Mouse (Mus musculus): Measurements from ENCODE around the gene Dmgdh. TPM values are rescaled to one million over a fixed set of nuclear protein-coding genes. Genes with fewer than 3 reads are reported as not detected.

Gene Dmgdh
- total RNA-seq, 2 experiments from 2014 or later, result not detected

- DNase-seq, result no peak
- intact Hi-C loops (cut with DNase I), result no loop called here
These were observed 96.9 kb downstream of the Dmgdh start for GRCm38 (mm10) chr13:93771031-93771587.

GRCm38 (mm10) chr13:93771588-93772278 lies 97.5 kb downstream of the Dmgdh start, which contains the start of gene Arsb:
Arsb (plus strand) TSS chr13:93771630.
- intact Hi-C loops (cut with DNase I), result no loop called here
- peak; percentile 89 to 91 for DNase-seq

GRCm38 (mm10) chr13:93772279-93772636 lies 98.0 kb downstream of the Dmgdh start:
- intact Hi-C loops (cut with DNase I), result no loop called here
- no peak for DNase-seq

- intact Hi-C loops (cut with DNase I), result no loop called here
- DNase-seq, result no peak
These were observed 98.6 kb downstream of the Dmgdh start for GRCm38 (mm10) chr13:93772861-93773260.

GRCm38 (mm10) chr13:93773704-93774315 lies 99.6 kb downstream of the Dmgdh start:
- intact Hi-C loops (cut with DNase I), result no loop called here
- DNase-seq, result no peak

GRCm38 (mm10) chr13:93782823-93783222 lies 108.6 kb downstream of the Dmgdh start:
- intact Hi-C loops (cut with DNase I), result no loop called here
- DNase-seq, result no peak

GRCm38 (mm10) chr13:93785329-93785728 lies 111.1 kb downstream of the Dmgdh start:
- DNase-seq, result no peak
- intact Hi-C loops (cut with DNase I), result no loop called here

- intact Hi-C loops (cut with DNase I), result no loop called here
- no peak for DNase-seq
These were observed 111.8 kb downstream of the Dmgdh start for GRCm38 (mm10) chr13:93786051-93786450.

GRCm38 (mm10) chr13:93787647-93788046 lies 113.4 kb downstream of the Dmgdh start:
- peak; percentile 10 to 19 for DNase-seq
- intact Hi-C loops (cut with DNase I), result no loop called here

- DNase-seq, result peak; percentile 13 to 62
- intact Hi-C loops (cut with DNase I), result loop anchor here (1.0 to 10.0 kb wide), 5 partner anchors 44 to 1152 kb away; partner anchors contain the start of gene Lhfpl2
These were observed 118.9 kb downstream of the Dmgdh start for GRCm38 (mm10) chr13:93792945-93793642.

- DNase-seq, result no peak
- intact Hi-C loops (cut with DNase I), result loop anchor here (1.0 to 10.0 kb wide), 5 partner anchors 44 to 1151 kb away; partner anchors contain the start of gene Lhfpl2
These were observed 119.5 kb downstream of the Dmgdh start for GRCm38 (mm10) chr13:93793643-93794182.

- intact Hi-C loops (cut with DNase I), result loop anchor here (5.0 to 10.0 kb wide), 2 partner anchors 55 to 1148 kb away; no protein-coding TSS in a partner anchor
- no peak for DNase-seq
These were observed 122.9 kb downstream of the Dmgdh start for GRCm38 (mm10) chr13:93797011-93797600.

Small RNAs within 50 kb of the gene (microRNA-seq; reads per million reads assigned to microRNA genes)
- 0 reads per million in 2 experiments for gene Mir5624

Other genes with a start within 250 kb of the Dmgdh start
- gene Jmy, start 174.6 kb upstream of the Dmgdh start, total RNA-seq (2021), result 10 to 100 TPM; 43.2 to 48.0 TPM
- gene Bhmt, start 36.5 kb upstream of the Dmgdh start, total RNA-seq (2021), result not detected
- not detected for gene Bhmt2, start 131 bp upstream of the Dmgdh start, total RNA-seq (2021)
- 1 to 10 TPM; 7.6 to 7.8 TPM for gene Arsb, start 97.2 kb downstream of the Dmgdh start, total RNA-seq (2021)